Comparison of ENCODE assay signal across 12 mouse cellular contexts in genomic region chr2:138034123-138034736, GRCm38 (mm10).
DNase-seq lines count a peak whose midpoint lies in the region; ATAC-seq lines count a peak whose summit lies in the region.
"Had no signal": no experiment of that assay in that cellular context is flagged by ENCODE, and none has a peak within 500 bp of the region (broad histone marks: within the 10 kb centered on the region; RNA-seq: fewer than 3 reads in every experiment).

No protein-coding gene starts in this region.

- peaks cover 5% of the 10 kb centered on the region; the same call in 1 of the 2 replicates for H3K4me1 ChIP-seq in hindbrain, embryonic 13.5 days (replicated peaks)
- H3K4me1 ChIP-seq in hindbrain, embryonic 16.5 days (ENCODE audit: control insufficient read depth, insufficient read depth, low read depth, low read length): peaks cover 7% of the 10 kb centered on the region; the same call in 1 of the 2 replicates
- H3K4me1 ChIP-seq in embryonic facial prominence, embryonic 14.5 days (ENCODE audit: control insufficient read depth, insufficient read depth, low read length): no peaks in the 10 kb centered on the region
- H3K4me1 ChIP-seq in midbrain, embryonic 16.5 days (ENCODE audit: control insufficient read depth, insufficient read depth, low read length): peaks cover 8% of the 10 kb centered on the region

- no peak overlapping the region for H3K4me3 ChIP-seq in hindbrain, embryonic 13.5 days
- no peak overlapping the region for H3K4me3 ChIP-seq in hindbrain, embryonic 16.5 days (ENCODE audit: low read length)
- H3K4me3 ChIP-seq in embryonic facial prominence, embryonic 14.5 days (ENCODE audit: low read depth, low read length): no peak overlapping the region
- H3K4me3 ChIP-seq in midbrain, embryonic 16.5 days (ENCODE audit: low read depth, low read length): no peak overlapping the region
- H3K4me3 ChIP-seq: heart, adult 2 months; kidney, embryonic 15.5 days had no signal

- no peaks in the 10 kb centered on the region for H3K36me3 ChIP-seq in hindbrain, embryonic 13.5 days
- H3K36me3 ChIP-seq in hindbrain, embryonic 16.5 days (ENCODE audit: control insufficient read depth, insufficient read depth, low read length): no peaks in the 10 kb centered on the region
- no peaks in the 10 kb centered on the region for H3K36me3 ChIP-seq in embryonic facial prominence, embryonic 14.5 days (ENCODE audit: control insufficient read depth, insufficient read depth, low read length)
- no peaks in the 10 kb centered on the region for H3K36me3 ChIP-seq in midbrain, embryonic 16.5 days (ENCODE audit: control insufficient read depth, insufficient read depth, low read length)
- H3K36me3 ChIP-seq: kidney, embryonic 15.5 days had no signal

- DNase-seq in cerebellum, postnatal 36 days: no peak
- DNase-seq in embryonic facial prominence, embryonic 14.5 days (ENCODE audit: low spot score): peak; percentile 52
- no peak for DNase-seq in adrenal gland, postnatal 36 days
- no peak for DNase-seq in MN1 (ENCODE audit: low spot score)

- H3K9me3 ChIP-seq in hindbrain, embryonic 13.5 days: no peaks in the 10 kb centered on the region
- no peaks in the 10 kb centered on the region for H3K9me3 ChIP-seq in hindbrain, embryonic 16.5 days (ENCODE audit: control insufficient read depth, low read length)
- H3K9me3 ChIP-seq in embryonic facial prominence, embryonic 14.5 days (ENCODE audit: control insufficient read depth, low read length): no peaks in the 10 kb centered on the region
- no peaks in the 10 kb centered on the region for H3K9me3 ChIP-seq in midbrain, embryonic 16.5 days (replicated peaks; ENCODE audit: control insufficient read depth, low read length, poor library complexity, severe bottlenecking)
- H3K9me3 ChIP-seq: kidney, embryonic 15.5 days had no signal

- 80% methylated on average over 8 of the region's 8 CpGs for WGBS in hindbrain, embryonic 13.5 days
- 80% methylated on average over 8 of the region's 8 CpGs for WGBS in hindbrain, embryonic 16.5 days
- 69% methylated on average over 8 of the region's 8 CpGs for WGBS in embryonic facial prominence, embryonic 14.5 days
- 74% methylated on average over 8 of the region's 8 CpGs for WGBS in midbrain, embryonic 16.5 days

- H3K27me3 ChIP-seq in hindbrain, embryonic 13.5 days: no peaks in the 10 kb centered on the region
- no peaks in the 10 kb centered on the region for H3K27me3 ChIP-seq in hindbrain, embryonic 16.5 days (replicated peaks; ENCODE audit: control insufficient read depth, insufficient read depth, low read length)
- H3K27me3 ChIP-seq in embryonic facial prominence, embryonic 14.5 days (replicated peaks; ENCODE audit: control insufficient read depth, insufficient read depth, low read length): no peaks in the 10 kb centered on the region
- H3K27me3 ChIP-seq in midbrain, embryonic 16.5 days (ENCODE audit: control insufficient read depth, insufficient read depth, low read depth, low read length): no peaks in the 10 kb centered on the region
- H3K27me3 ChIP-seq: CH12.LX; kidney, embryonic 15.5 days had no signal

- H3K9ac ChIP-seq in hindbrain, embryonic 13.5 days: no peak overlapping the region
- H3K9ac ChIP-seq in hindbrain, embryonic 16.5 days (ENCODE audit: low read depth, low read length): no peak overlapping the region
- peak overlapping the region; percentile 34; the same call in 1 of the 2 replicates for H3K9ac ChIP-seq in embryonic facial prominence, embryonic 14.5 days (ENCODE audit: low read depth, low read length)
- no peak overlapping the region for H3K9ac ChIP-seq in midbrain, embryonic 16.5 days (ENCODE audit: low read depth, low read length)
- H3K9ac ChIP-seq: kidney, embryonic 15.5 days had no signal

- peak overlapping the region; percentile 23; the same call in 1 of the 2 replicates for H3K27ac ChIP-seq in hindbrain, embryonic 13.5 days
- H3K27ac ChIP-seq in hindbrain, embryonic 16.5 days (ENCODE audit: low read depth, low read length): no peak overlapping the region
- H3K27ac ChIP-seq in embryonic facial prominence, embryonic 14.5 days (replicated peaks; ENCODE audit: low read depth, low read length): 0 out of 2 replicates have a peak overlapping the region, but pooled peaks have one; percentile 11
- peak overlapping the region; percentile 66; the same call in 1 of the 2 replicates for H3K27ac ChIP-seq in midbrain, embryonic 16.5 days (ENCODE audit: low read length)
- H3K27ac ChIP-seq: kidney, embryonic 15.5 days had no signal

- no peak overlapping the region for H3K4me2 ChIP-seq in hindbrain, embryonic 13.5 days
- H3K4me2 ChIP-seq in hindbrain, embryonic 16.5 days (ENCODE audit: low read length): no peak overlapping the region
- H3K4me2 ChIP-seq in embryonic facial prominence, embryonic 14.5 days (ENCODE audit: low read depth, low read length): peak overlapping the region; percentile 30
- no peak overlapping the region for H3K4me2 ChIP-seq in midbrain, embryonic 16.5 days (ENCODE audit: low read length)
- H3K4me2 ChIP-seq: kidney, embryonic 15.5 days had no signal

- ATAC-seq in cerebellum, adult (ENCODE audit: insufficient number of reproducible peaks, low FRiP score, low TSS enrichment): peak; percentile 43; the same call in 1 of the 2 replicates
- peak; percentile 59 for ATAC-seq in hindbrain, embryonic 13.5 days (ENCODE audit: low FRiP score)
- no peak for ATAC-seq in hindbrain, embryonic 16.5 days
- ATAC-seq in embryonic facial prominence, embryonic 14.5 days (ENCODE audit: low read depth): no peak
- ATAC-seq in midbrain, embryonic 16.5 days: peak; percentile 48; the same call in 1 of the 2 replicates
- ATAC-seq: activated CD4-positive, CD25-positive, alpha-beta regulatory T cell, adult 4 months had no signal

Comparison
In these comparisons a context has a peak if more than half of its experiments do, and no peak if none do; other contexts are left out.
1. ATAC-seq: peak in cerebellum, adult (single experiment), hindbrain, embryonic 13.5 days (single experiment) and midbrain, embryonic 16.5 days (single experiment); none in hindbrain, embryonic 16.5 days (single experiment) and embryonic facial prominence, embryonic 14.5 days (single experiment).